Mouse (Mus musculus) heart, postnatal 0 days (tissue): ENCODE measurements around the gene Hk1.

Experiments used
- CTCF ChIP-seq: IDR thresholded peaks from 2 replicates; pipeline ENCODE4 v1.5.1; 2016; ENCODE audit warnings: antibody characterized with exemption, control low read depth, low read depth
- EP300 ChIP-seq: IDR thresholded peaks from 2 replicates; pipeline ENCODE4 v1.6.1; 2016; ENCODE audit warnings: antibody characterized with exemption, low read depth

GRCm38 (mm10) chr10:62321457-62321856 lies 58.3 kb downstream of the Hk1 start:
- TF ChIP-seq CTCF, result peak; percentile 56
- no peak for TF ChIP-seq EP300
